Mouse (Mus musculus): ENCODE data around the gene Tmem200c.

Gene Tmem200c

DNA sequence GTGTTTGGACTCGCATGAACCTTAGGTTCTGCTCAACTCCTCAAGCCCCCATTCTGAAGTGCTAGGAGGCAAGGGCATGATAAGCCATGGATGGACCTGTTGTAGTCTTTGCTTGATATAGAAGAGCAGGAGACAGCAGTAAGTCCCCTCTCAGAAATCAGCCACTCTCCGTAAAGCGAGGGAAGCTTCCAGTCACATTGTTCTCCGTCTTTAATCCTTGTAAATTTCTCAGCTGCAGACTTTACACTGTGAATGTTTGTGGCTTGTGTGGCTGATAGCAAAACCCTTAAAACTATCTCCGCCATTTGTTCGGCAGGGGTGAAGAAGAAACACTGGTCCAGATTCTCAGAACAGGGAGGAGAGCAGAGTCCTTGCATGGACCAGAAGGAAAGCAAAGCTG, at the start of gene Tmem200c:
TSS of gene Tmem200c (plus strand) at position 301 of the 400 bp plus-strand sequence.
- DNase-seq (ENCODE audit: low spot score), result no peak

DNA sequence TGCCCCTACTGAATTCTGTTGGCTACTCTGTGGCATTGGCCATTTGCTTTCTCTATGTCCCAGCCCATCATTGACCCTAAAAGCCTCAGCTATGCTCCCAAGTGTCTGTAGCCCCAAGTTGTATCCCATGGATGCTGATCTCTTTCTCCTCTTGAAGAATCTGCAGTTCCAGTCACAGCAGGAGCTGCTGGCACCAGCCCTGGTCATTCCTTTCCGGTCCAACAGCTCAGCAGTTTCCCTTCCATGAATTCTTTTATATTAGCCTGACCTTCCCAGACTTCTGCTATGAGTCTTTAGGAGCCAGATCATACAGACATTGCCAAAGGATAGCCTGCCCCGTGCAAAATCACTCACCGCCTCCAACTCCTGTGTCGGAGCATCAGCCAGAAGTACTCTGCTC, 32.7 kb upstream of the Tmem200c start:
- no peak for DNase-seq (ENCODE audit: low spot score)

DNA sequence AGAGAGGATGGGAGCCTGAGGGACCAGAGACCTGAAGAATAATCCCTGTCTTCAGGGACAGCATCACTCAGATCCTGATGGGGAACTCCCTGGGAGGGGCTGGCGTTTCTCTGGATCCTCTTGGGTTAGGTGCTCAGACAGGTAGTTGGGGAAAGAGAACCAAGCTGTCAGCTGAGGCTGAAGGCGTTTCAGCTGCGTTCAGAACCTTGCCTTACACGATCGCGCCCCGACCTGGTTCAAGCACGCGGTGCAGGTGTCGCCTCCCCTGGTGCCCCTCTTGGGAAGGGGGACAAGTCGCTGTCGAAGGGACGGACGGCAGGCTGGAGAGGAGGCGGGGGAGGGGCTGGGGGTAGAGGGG, 10.2 kb downstream of the Tmem200c start:
- no peak for DNase-seq (ENCODE audit: low spot score)

DNA sequence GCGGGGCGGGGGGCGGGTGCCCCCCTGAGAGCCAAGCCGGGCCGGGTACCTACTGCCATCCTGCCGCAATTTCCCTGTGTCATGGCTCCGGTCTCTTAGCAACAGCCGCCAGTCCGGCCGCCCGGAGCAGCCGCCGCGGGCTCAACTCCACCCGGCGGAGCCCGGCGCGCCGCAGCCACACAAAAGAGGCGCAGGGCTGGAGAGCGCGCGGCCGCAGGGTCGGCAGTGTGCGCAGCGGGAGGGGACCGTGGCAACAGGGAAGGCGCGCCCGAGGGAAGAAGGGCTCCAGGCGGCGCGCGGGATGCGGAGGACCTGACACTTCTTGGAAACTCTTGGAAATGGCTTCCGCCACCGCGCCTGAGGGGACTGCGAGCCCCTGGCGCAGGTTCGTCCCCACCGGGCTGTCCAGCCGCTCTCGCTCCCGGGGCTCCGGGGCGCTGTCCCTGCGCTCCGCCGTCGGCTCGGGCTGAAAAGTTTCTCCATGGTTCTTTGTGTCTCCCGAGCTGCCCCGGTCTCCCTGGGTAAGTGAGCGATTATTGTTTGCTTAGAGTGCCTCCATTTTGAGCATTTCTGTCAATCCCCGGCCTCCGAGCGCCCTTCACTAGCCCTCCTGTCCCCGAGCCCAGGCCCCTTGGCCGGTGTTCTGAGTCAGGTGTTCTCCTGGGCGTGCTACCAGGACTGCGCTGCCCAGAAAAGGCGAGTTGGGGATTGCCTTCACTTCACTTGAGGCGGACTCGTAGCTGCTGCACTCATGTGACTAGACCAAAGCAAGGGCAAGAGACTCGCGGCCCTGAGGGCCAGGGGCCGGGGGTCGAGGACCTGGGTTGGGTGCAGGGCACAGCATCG, 10.8 kb downstream of the Tmem200c start:
- peak; percentile 44 for DNase-seq (ENCODE audit: low spot score)

DNA sequence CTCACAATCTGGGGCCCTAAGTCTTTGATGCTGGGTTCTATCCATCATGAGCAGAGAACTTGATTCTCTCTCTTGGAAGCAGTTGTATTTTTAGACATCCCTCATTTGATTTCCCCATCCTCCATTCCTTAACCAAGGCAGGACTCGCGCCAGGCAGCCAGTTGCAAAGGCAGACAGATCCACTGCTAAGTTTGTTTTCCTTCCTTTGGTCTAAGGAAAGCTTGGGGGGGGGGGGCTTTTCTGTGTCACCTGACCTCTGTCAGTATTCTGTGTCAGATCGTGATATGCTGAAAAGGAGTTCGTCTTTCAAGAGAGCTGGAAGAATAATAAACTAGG, 11.4 kb downstream of the Tmem200c start:
- no peak for DNase-seq (ENCODE audit: low spot score)

DNA sequence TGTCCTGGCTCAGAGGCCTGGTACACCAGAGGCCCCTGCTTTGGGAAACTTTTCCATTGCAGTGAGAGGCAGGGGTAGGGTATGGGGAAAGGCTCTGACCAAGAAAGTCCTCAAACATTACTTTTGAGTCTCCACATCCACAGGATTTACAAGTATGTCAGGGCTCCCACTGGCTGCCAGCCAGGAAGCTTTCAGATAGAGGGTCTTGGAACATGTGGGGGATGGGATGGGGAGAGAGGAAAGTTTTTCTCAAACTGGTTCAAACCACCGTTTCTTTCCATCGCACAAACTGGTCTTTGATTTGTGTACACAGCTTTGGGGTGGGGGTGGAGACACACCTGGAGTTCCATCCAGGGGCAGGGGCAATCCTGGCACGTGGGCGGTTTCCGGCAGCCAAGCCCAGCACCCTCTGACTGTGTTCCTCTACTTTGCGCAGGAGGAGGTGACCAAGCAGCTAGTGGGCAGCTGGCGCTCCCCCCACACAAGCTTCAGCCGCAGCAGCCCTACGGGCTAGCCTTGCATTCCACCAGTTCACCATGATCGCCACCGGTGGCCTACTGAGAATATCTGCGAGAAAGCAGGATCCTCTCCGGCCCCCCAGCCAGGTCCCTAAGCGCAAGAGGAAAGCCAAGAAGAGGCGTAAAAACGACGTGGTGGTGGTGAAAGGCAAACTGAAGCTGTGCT, 13.6 kb downstream of the Tmem200c start:
- no peak for DNase-seq (ENCODE audit: low spot score)

DNA sequence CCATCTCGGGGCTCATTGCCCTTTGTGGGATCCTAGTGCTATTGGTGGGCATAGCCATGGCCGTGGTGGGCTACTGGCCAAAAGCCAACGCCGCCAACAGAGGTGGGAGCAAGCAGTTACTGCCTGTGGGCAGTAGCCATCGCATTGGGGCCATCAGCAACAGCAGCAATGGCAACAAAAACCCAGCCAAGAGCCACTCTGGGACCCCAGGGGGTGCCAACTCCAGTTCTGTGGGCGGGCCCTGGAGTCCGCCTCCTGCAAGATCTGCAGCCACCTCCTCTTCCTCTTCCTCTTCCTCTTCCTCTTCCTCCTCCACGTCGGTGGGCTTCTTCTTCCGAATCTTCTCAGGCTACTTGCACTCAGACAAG, 14.1 kb downstream of the Tmem200c start:
- no peak for DNase-seq (ENCODE audit: low spot score)

DNA sequence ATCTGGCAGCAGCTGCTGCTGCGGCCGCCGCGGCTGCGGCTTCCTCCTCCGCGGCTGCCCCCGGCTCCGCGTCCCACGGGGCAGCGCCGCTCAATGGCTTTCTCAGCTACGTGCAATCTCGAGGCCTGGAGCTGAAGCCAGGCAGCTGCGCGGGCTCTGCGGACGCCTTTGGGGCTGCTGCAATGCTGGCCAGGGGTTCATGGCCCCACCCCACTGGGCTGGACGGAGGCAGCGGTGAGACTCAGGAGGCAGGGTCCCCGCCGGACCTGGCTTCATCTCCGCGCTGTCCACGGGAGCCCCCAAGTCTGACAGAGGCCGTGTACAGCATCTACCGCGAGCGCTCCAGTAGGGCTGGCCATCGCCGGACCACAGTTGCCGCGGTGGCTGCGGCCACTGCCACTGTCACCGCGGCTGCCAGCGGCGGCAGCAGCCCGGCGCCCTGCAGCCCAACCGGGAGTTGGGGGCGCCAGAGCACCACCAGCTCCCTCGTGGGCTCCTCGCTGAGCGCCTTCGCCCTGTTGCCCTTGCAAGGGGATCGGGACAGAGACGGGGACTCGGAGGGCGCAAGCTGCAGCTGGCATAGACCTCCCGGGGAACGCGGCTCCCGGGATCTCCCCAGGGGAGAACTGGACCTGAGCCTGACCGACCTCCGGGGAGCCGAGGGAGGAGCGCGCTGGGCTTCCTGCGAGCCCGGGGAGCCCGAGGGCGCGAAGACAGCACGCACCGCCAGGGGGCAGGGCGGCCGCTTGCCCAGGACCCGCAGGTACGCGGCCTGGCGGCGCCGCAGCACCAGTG, 14.9 kb downstream of the Tmem200c start:
- peak; percentile 23 for DNase-seq (ENCODE audit: low spot score)

DNA sequence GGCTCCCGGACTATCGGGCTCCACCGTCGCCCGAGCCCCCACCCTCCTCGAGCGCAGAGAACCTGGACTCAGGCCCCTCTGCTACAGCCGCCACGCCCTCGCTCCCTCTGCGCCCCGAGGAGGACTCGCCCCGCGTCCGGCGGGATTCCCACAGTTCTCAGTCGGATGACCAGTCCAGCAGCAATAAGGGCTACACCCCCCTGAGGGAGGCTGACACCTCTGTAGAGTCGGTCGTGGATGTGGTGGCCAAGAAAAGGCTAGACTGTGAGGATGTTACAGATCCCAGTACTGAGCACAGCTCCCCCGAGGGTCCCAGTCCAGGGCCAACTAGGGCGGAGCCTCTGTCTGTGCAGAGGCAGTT, 15.4 kb downstream of the Tmem200c start:
- no peak for DNase-seq (ENCODE audit: low spot score)

DNA sequence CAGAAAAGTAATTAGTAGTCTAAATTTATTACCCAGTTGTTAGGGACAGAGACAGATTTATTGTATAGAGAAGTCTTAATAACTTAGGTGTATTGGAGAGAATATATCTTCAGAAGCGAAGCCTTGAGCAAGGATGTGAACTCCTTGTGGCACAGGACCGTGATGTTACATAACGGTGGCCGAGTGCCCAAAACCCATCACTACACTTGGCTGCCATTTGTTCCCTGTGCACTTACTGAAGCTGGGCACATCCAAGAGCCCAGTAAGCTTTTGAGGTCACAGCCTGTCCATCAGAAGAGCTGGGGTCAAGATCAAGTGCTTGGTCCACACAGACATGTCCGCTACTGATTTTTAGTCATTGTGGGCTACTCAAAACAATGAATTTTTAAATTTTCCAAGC, 19.5 kb downstream of the Tmem200c start:
- DNase-seq (ENCODE audit: low spot score), result no peak

DNA sequence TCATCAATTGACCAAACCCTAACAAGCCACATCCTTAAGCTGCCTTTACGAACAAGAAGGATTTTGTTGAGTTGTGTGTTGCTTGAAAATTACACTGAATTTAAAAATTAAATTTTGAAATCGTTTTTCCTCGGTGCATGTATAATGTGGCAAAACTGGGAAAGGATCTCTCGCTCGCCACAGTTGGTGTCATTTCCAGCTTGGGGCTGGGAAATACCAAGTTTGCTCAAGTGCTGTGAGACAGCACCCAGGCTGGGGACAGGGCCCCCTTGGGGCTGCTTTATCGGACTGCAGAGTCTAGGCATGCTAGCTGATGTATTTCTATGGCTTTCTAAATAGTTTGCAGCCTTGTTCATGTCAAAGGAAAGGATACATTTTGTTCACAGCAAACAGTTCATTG, 22.3 kb downstream of the Tmem200c start:
- DNase-seq (ENCODE audit: low spot score), result no peak

DNA sequence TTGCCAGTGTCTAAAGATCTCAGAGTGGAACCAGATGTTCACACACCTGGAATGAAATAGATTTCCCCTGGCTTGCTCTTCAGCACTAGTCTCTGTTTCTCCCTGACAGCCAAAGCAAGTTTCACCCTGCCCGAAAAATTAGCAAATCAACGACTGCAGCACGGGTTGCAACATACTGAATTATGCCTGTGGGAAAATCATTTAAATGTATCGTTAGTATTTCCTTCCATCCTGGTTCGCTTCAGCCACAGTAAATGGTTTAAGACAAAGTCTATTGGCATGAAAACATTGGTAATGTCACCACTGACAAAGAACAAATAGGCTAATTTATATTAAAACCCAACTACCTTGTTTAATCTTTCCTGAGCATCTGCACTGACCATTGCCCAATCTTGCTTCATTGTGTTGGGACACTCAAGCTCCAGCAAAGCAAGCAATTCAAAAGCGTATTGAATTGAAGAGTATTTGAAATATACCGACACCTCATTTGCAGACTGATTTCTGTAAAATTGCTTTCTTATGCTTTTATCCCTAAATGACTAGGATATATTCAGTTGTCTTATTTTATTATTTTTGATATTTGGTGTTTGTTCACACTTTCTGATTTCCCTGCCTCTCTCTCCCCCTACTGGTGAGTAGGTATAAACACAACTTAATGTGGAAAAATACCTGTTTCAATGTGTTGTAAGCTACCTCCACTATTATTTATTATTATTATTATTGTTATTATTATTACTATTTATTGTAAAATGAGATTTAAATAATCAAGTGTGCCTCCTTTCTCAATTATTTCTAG, 25.9 kb downstream of the Tmem200c start:
- DNase-seq (ENCODE audit: low spot score), result no peak

DNA sequence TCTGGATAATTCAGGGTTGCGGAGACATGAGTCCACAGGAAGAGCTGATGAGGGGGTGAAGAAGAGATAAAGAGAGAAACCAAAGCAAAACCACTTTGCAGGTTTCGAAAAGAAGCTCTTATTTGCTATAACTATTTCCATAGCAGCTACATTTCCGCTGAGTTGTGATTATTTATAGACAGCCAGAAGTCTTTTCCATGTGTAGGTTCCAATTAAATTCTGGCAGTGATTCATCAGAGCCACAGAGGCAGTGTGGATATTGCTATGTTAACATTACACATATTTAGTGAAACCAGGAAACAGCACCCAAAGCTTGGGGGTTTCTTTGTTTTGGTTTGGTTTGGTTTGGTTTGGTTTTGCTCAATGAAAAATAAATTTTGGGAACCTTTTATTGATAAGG, 37.8 kb downstream of the Tmem200c start:
- no peak for DNase-seq (ENCODE audit: low spot score)

DNA sequence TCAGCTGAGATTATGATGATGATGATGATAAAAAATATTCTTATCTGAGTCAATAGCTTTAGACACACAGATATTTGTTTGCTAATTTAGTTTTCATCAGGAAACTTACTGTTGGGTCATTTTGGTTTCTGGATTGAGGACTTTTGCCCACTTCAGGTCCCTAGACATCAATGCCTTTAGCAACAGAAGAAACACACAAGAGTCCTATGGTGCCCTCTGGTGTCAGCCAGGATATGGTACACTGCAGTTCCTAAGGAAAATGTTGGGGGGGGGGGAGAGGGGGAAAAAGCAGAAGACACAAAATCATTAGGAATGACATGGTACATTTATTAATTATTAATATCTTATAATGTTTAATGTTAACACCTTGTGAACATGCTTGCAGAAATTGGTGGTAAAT, 42.0 kb downstream of the Tmem200c start:
- no peak for DNase-seq (ENCODE audit: low spot score)

DNA sequence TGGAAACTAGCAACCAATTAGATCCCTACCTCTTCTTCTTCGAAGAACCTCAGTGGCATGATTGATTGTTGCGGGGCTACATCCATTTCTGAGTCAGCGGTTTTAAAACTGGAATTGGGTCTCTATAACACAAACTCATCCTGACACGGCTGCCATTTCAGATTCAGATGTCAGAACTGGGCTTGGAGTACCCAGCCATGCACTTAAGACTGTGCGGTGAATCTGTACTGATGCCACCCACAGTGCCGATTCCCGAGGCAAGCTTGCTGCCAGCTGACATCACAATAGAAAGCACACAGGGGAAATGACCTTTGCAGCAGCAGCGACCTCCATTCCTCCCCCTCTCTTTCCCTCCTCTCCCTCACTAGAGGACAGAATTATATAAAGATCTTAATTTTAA, 47.6 kb downstream of the Tmem200c start:
- DNase-seq (ENCODE audit: low spot score), result no peak

DNA sequence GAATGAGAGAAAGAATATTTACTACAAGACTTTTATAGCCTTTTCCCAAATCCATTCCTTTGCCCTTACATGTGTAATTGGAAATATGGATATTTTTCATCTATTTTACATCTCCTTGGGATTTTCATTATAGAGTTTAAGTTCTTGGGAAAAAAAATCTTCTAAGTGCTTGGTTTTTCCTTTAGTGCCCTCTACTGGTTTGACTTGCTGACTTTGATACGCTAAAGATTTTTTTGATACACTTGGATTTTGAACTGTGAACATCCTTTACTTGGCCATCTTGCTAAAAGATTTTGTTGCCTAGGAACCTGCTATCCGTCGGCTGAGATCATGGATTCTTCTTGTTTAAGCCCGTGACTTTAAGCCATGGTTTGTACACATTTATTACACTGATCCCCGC, 48.8 kb downstream of the Tmem200c start:
- DNase-seq (ENCODE audit: low spot score), result no peak

DNA sequence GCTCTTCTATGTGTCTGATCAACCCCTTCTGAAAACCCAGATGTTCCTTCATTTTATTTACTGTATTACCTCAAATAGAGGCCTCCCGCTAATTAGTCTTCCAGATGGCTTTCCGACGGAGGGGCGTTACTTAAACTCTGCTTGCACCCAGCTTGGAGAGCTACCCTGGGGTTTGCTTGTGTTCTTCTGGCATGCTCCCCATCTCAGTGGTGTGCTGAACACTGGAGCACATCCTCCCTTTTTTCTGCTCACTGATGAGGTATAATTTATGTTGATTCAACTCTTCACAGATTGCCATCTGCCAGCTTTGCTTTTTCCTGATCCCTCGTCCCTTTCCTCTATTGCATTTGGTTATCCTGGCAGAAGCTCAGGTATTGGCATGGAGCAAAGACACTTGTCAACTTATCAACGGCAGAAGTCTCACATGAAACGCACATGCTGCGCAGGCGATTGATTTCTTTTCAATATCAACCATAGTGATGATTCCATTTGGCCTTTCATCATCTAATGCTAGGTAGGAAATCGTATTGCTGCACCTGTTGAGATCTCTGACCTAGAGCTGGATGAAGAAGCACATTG, 49.6 kb downstream of the Tmem200c start:
- DNase-seq (ENCODE audit: low spot score), result no peak

DNA sequence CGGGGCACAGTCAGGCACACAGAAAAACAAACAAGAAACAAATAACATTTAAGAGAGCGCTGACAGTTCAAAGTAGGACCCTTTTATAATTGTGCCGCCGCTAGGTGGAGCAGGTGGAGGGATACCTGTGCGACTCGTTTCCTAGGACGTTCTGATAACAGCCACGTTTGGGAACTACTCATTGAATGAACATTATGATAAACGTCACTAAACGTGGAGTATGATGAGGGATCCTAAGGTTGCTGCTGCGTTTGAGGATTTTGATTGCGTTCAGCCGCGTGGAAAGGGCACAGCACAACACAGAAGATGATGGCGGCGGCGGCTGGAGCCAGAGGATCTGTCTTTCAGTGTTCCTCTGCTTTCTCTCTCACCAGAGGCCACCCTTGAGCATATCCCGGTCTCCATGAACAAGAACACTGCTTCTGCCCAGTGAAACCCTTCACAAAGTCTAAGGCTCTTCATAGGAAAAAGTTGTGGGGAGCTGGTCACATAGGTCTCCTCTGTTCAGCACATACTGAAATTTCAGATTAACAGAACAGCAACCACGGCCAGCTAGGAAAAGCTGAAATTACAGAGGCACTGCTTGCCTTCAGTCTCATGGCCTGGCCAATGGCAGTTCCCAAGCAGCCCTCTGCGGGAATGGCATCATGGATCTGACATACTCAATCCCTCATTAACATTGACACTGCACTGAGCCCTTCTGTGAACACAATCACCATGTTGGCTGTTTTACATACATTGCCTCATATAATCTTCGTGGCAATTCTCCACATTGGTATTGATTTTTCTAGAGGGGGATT, 55.5 kb downstream of the Tmem200c start:
- peak; percentile 28 for DNase-seq (ENCODE audit: low spot score)

DNA sequence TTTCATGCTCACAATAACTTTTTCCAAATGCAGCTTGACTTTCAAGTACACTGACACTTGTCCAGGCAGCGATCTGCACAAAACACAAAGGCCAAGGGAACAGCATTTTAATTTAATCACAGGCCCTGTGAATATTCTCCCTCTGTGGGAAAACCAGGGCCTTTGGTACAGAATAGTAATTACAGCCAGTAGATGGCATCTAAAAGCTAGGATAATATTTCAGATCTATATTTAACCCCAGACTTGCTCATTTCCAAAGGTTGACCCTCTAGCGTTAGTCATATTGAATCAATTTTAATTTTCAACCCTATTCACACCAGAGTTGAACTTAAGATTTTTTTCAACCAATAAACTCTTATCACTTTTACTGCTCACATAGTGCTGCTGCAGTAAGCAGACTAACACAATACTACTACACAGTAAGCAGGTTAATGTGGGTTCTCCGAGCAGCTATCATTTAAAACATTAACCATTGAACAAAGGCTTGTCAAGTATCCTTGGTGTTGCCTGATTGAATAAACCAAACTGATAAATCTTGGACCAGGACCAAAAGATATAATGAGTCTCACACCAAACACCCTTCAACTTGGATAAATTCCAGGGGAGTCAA, 57.2 kb downstream of the Tmem200c start:
- no peak for DNase-seq (ENCODE audit: low spot score)

DNA sequence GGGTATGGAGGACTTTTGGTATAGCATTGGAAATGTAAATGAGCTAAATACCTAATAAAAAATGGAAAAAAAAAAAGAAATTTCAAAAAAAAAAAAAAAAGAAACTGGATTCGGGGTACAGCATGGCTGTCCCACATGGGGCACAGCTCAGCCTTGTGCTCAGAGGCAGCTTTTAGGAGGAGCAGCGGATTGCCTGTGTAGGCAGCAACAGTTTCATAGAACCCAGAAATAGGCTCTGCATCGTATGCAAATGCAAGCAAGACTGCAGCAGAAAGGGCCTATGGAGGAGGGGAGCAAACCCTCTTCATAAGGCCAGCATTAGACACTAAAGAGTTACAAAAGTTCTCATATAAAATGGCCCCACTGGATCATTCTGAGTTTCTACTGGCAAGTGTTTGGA, 64.2 kb downstream of the Tmem200c start:
- DNase-seq (ENCODE audit: low spot score), result no peak

All from layer of hippocampus, adult 11-12 months (tissue).